Mouse (Mus musculus) CH12.LX (cell line): ENCODE results near the gene H2al3. TPM values are rescaled to one million over a fixed set of nuclear protein-coding genes. Genes with fewer than 3 reads are reported as not detected.

Source experiments
- DNase-seq: peaks from one replicate; pipeline ENCODE4 v3.0.0-alpha.2; 2013; ENCODE audit errors: extremely low read depth
- H3K27ac ChIP-seq: 2 replicates; pipeline ENCODE4 v1.5.1; 2012; ENCODE audit warnings: low read depth, mild to moderate bottlenecking, control low read depth, moderate library complexity; ENCODE audit not compliant: insufficient read depth
- H3K27me3 ChIP-seq: replicated peaks from 2 replicates; pipeline ENCODE3; 2012; ENCODE audit warnings: inconsistent platforms
- H3K36me3 ChIP-seq, 2 experiments: replicated peaks in 1 of 2; 2 replicates each; pipeline versions ENCODE3 to v1.6.1; 2012; ENCODE audit warnings: inconsistent platforms in 1 of 2, low read length in 1 of 2, mild to moderate bottlenecking in 1 of 2, mixed read lengths in 1 of 2, moderate library complexity in 1 of 2; ENCODE audit not compliant: control insufficient read depth in 1 of 2, insufficient read depth in 1 of 2
- H3K4me1 ChIP-seq, 2 experiments: 2 replicates each; pipeline ENCODE4 v1.6.1; 2012; ENCODE audit warnings: inconsistent platforms in 1 of 2, moderate library complexity in 1 of 2; ENCODE audit not compliant: insufficient read depth in 2 of 2, control insufficient read depth in 1 of 2
- H3K4me2 ChIP-seq: 2 replicates; pipeline ENCODE4 v1.6.1; 2012; ENCODE audit warnings: low read depth, mild to moderate bottlenecking, control low read depth; ENCODE audit not compliant: poor library complexity, insufficient read depth, severe bottlenecking
- H3K4me3 ChIP-seq, 3 experiments: fragments of 150-350 bp in 1 of 3; sonication (generic) in 1 of 3; replicated peaks in 1 of 3; 2 replicates each; pipeline versions ENCODE3 to v1.5.1; 2011 to 2012; ENCODE audit warnings: low read depth in 2 of 3, low read length in 2 of 3, mild to moderate bottlenecking in 2 of 3, moderate library complexity in 2 of 3, control low read depth in 1 of 3, improper control_type of control experiment in 1 of 3, inconsistent platforms in 1 of 3, mixed read lengths in 1 of 3; ENCODE audit not compliant: poor library complexity in 1 of 3
- H3K79me2 ChIP-seq: replicated peaks from 2 replicates; pipeline ENCODE4 v1.6.1; 2012; ENCODE audit warnings: mild to moderate bottlenecking, moderate library complexity; ENCODE audit not compliant: control insufficient read depth, poor library complexity, insufficient read depth, severe bottlenecking; ENCODE audit errors: extremely low read depth
- H3K9ac ChIP-seq: 2 replicates; pipeline ENCODE4 v1.6.1; 2012; ENCODE audit warnings: low read depth, mild to moderate bottlenecking, control low read depth, moderate library complexity; ENCODE audit not compliant: insufficient read depth
- H3K9me3 ChIP-seq: replicated peaks from 2 replicates; pipeline ENCODE3; 2012; ENCODE audit warnings: low read length, inconsistent platforms, mixed read lengths
- BHLHE40 ChIP-seq: IDR thresholded peaks from 2 replicates; pipeline ENCODE4 v1.6.1; 2011; ENCODE audit warnings: mild to moderate bottlenecking, low read depth, low read length, improper control_type of control experiment
- CHD2 ChIP-seq: IDR thresholded peaks from 2 replicates; pipeline ENCODE4 v1.6.1; 2011; ENCODE audit warnings: low read length, improper control_type of control experiment
- CTCF ChIP-seq, 2 experiments: IDR thresholded peaks in 1 of 2; conservative IDR thresholded peaks in 1 of 2; 2 replicates each; pipeline ENCODE4 v1.5.1; 2011 to 2012; ENCODE audit warnings: low read depth in 2 of 2, low read length in 2 of 2, improper control_type of control experiment in 1 of 2, inconsistent platforms in 1 of 2, mild to moderate bottlenecking in 1 of 2, moderate library complexity in 1 of 2
- E2F4 ChIP-seq: IDR thresholded peaks from 2 replicates; pipeline ENCODE4 v1.6.1; 2011; ENCODE audit warnings: low read depth, low read length, improper control_type of control experiment; ENCODE audit not compliant: insufficient replicate concordance
- ELF1 ChIP-seq: IDR thresholded peaks from 2 replicates; pipeline ENCODE4 v1.6.1; 2014; ENCODE audit warnings: low read depth, mild to moderate bottlenecking, inconsistent platforms, low read length, improper control_type of control experiment
- EP300 ChIP-seq: IDR thresholded peaks from 2 replicates; pipeline ENCODE4 v1.6.1; 2011; ENCODE audit warnings: low read length, improper control_type of control experiment
- GABPA ChIP-seq: IDR thresholded peaks from 2 replicates; pipeline ENCODE4 v1.6.1; 2012; ENCODE audit warnings: low read depth, low read length, improper control_type of control experiment, inconsistent platforms; ENCODE audit not compliant: insufficient replicate concordance
- IRF4 ChIP-seq: IDR thresholded peaks from 2 replicates; pipeline ENCODE4 v1.6.1; 2014; ENCODE audit warnings: low read depth, mild to moderate bottlenecking, inconsistent platforms, low read length, improper control_type of control experiment
- JUND ChIP-seq: conservative IDR thresholded peaks from 2 replicates; pipeline ENCODE4 v1.6.1; 2011; ENCODE audit warnings: low read depth, low read length, improper control_type of control experiment
- KAT2A ChIP-seq: IDR thresholded peaks from 2 replicates; pipeline ENCODE4 v1.6.1; 2012; ENCODE audit warnings: low read length, improper control_type of control experiment, inconsistent platforms; ENCODE audit not compliant: insufficient replicate concordance
- MAX ChIP-seq: IDR thresholded peaks from 2 replicates; pipeline ENCODE4 v1.6.1; 2011; ENCODE audit warnings: low read length, improper control_type of control experiment
- MEF2A ChIP-seq: IDR thresholded peaks from 2 replicates; pipeline ENCODE4 v1.6.1; 2014; ENCODE audit warnings: low read depth, mild to moderate bottlenecking, inconsistent platforms, low read length, improper control_type of control experiment, borderline replicate concordance
- MXI1 ChIP-seq: IDR thresholded peaks from 2 replicates; pipeline ENCODE4 v1.6.1; 2011; ENCODE audit warnings: mild to moderate bottlenecking, low read depth, low read length, improper control_type of control experiment
- MYC ChIP-seq: IDR thresholded peaks from 2 replicates; pipeline ENCODE4 v1.6.1; 2011; ENCODE audit warnings: low read depth, mild to moderate bottlenecking, improper control_type of control experiment, low read length
- NRF1 ChIP-seq: IDR thresholded peaks from 2 replicates; pipeline ENCODE4 v1.6.1; 2014; ENCODE audit warnings: low read depth, mild to moderate bottlenecking, inconsistent platforms, low read length, improper control_type of control experiment, moderate library complexity
- PAX5 ChIP-seq: IDR thresholded peaks from 2 replicates; pipeline ENCODE4 v1.6.1; 2012; ENCODE audit warnings: low read length, inconsistent platforms, mixed read lengths
- POLR2A ChIP-seq: IDR thresholded peaks from 2 replicates; pipeline ENCODE4 v1.6.1; 2011; ENCODE audit warnings: low read depth, mild to moderate bottlenecking, improper control_type of control experiment, low read length
- RAD21 ChIP-seq: IDR thresholded peaks from 2 replicates; pipeline ENCODE4 v1.6.1; 2011; ENCODE audit warnings: low read depth, mild to moderate bottlenecking, low read length, improper control_type of control experiment, moderate library complexity
- TBP ChIP-seq: conservative IDR thresholded peaks from 2 replicates; pipeline ENCODE4 v1.6.1; 2011; ENCODE audit warnings: low read depth, low read length, improper control_type of control experiment
- TCF12 ChIP-seq: IDR thresholded peaks from 2 replicates; pipeline ENCODE4 v1.6.1; 2014; ENCODE audit warnings: low read depth, mild to moderate bottlenecking, inconsistent platforms, low read length, improper control_type of control experiment
- UBTF ChIP-seq: IDR thresholded peaks from 2 replicates; pipeline ENCODE4 v1.6.1; 2012; ENCODE audit warnings: low read depth, mild to moderate bottlenecking, inconsistent platforms, low read length, improper control_type of control experiment, moderate library complexity
- ZC3H11A ChIP-seq: IDR thresholded peaks from 2 replicates; pipeline ENCODE4 v1.6.1; 2012; ENCODE audit warnings: low read depth, mild to moderate bottlenecking, inconsistent platforms, low read length, improper control_type of control experiment
- ZMIZ1 ChIP-seq: IDR thresholded peaks from 2 replicates; pipeline ENCODE4 v1.6.1; 2012; ENCODE audit warnings: low read depth, mild to moderate bottlenecking, inconsistent platforms, low read length, improper control_type of control experiment
- ZNF384 ChIP-seq: IDR thresholded peaks from 2 replicates; pipeline ENCODE4 v1.6.1; 2012; ENCODE audit warnings: low read depth, low read length, improper control_type of control experiment, inconsistent platforms
- dilution Hi-C: fragments of 300-500 bp; cut with MboI; formaldehyde crosslinking; loops from 2 replicates; pipeline ENCODE4 v1.14.3; 2020; ENCODE audit warnings: low sequenced_read_pairs; ENCODE audit not compliant: extremely low pct_unique_long_range_greater_than_20kb, extremely low pct_ligation_motif_present
- in situ Hi-C: fragments of 300-500 bp; cut with MboI; formaldehyde crosslinking; loops from 3 replicates; pipeline ENCODE4 v1.14.3; 2019; ENCODE audit warnings: low sequenced_read_pairs, low pct_ligation_motif_present, low pct_unique_long_range_greater_than_20kb, mixed read lengths
- polyA plus RNA-seq: library from polyadenylated mRNA; unstranded; fragments of >175 nt; gene quantifications from 2 replicates; pipeline ENCODE4 v1.2.1, GENCODE M21; 2012; ENCODE audit warnings: low read depth; ENCODE audit not compliant: insufficient read length
- total RNA-seq, 2 experiments: library from RNA; depleted of rRNA; stranded (reverse); fragments of 300-350 nt in 1 of 2; fragments of >200 nt in 1 of 2; gene quantifications; 2 replicates each; pipeline ENCODE4 v1.2.3; 2012 to 2014

Gene H2al3
- total RNA-seq (2012; rRNA removed) (not detected in 2 replicates), total RNA-seq (2014; rRNA removed) (not detected in 2 replicates), polyA plus RNA-seq (not detected in 2 replicates)

GRCm38 (mm10) chrX:9849403-9849802, at the start of gene H2al3:
H2al3 (plus strand) TSS chrX:9849703.
- Histone ChIP-seq H3K36me3 (no peaks in the 10 kb centered on the region), H3K9me3 (no peaks in the 10 kb centered on the region), H3K9ac (no peak within 1 kb of the TSS), H3K27me3 (no peaks in the 10 kb centered on the region), H3K27ac (no peak within 1 kb of the TSS), H3K4me1 (no peaks in the 10 kb centered on the region), H3K4me2 (no peak within 1 kb of the TSS), H3K79me2 (no peaks in the 10 kb centered on the region), H3K4me3 (no peak within 1 kb of the TSS)
- in situ Hi-C loops = no loop called here
- no peak for DNase-seq
- dilution Hi-C loops = no loop called here
- TF ChIP-seq ELF1 (no peak), MYC (no peak), JUND (no peak), ZNF384 (no peak), EP300 (no peak), RAD21 (no peak), MEF2A (no peak), GABPA (no peak), PAX5 (no peak), MXI1 (no peak), NRF1 (no peak), TBP (no peak), IRF4 (no peak), ZMIZ1 (no peak), E2F4 (no peak), TCF12 (no peak), MAX (no peak), ZC3H11A (no peak)

- Histone ChIP-seq H3K9me3 (no peaks in the 10 kb centered on the region), H3K79me2 (no peaks in the 10 kb centered on the region), H3K27me3 (no peaks in the 10 kb centered on the region), H3K4me2 (no peak overlapping the region), H3K4me3 (no peak overlapping the region), H3K9ac (no peak overlapping the region), H3K36me3 (no peaks in the 10 kb centered on the region), H3K27ac (no peak overlapping the region), H3K4me1 (no peaks in the 10 kb centered on the region)
- TF ChIP-seq POLR2A = no peak
- TF ChIP-seq TBP = no peak
- TF ChIP-seq UBTF = no peak
- TF ChIP-seq CTCF (conservative IDR thresholded peaks at IDR 0.05 in 1 of 2, IDR thresholded peaks at IDR 0.05 in 1 of 2; ENCODE audit: low read depth in 2 of 2, low read length in 2 of 2) = no peak
- TF ChIP-seq CHD2 = no peak
- TF ChIP-seq EP300 = no peak
- TF ChIP-seq GABPA = no peak
- TF ChIP-seq MYC = no peak
- no peak for TF ChIP-seq IRF4
- TF ChIP-seq ZNF384 = no peak
- no peak for TF ChIP-seq KAT2A
- TF ChIP-seq BHLHE40 = no peak
- DNase-seq = no peak
- in situ Hi-C loops = no loop called here
- dilution Hi-C loops = no loop called here
Measured at GRCm38 (mm10) chrX:9810101-9810500, 39.4 kb upstream of the H2al3 start.
